Mouse (Mus musculus) liver, embryonic 15.5 days (tissue): ENCODE measurements around the gene Hint1. TPM values are rescaled to one million over a fixed set of nuclear protein-coding genes. Genes with fewer than 3 reads are reported as not detected.
"Not testable (repeated sequence)": the region's sequence is repeated elsewhere in the genome, so short reads cannot be mapped to it uniquely, and the experiment has no call there.

Experiments
- ATAC-seq: fragments of 200-750 bp; cut with Nextera tagmentation; 2 replicates; pipeline ENCODE4 v1.8.0; 2017; ENCODE audit warnings: moderate number of reproducible peaks, mild to moderate bottlenecking, moderate library complexity; ENCODE audit not compliant: insufficient read depth
- H3K27ac ChIP-seq: fragments of 300-500 bp; sonication (generic); replicated peaks from 2 replicates; pipeline ENCODE4 v1.5.1; 2015; ENCODE audit warnings: mild to moderate bottlenecking, inconsistent platforms
- H3K27me3 ChIP-seq: fragments of 300-500 bp; sonication (generic); 2 replicates; pipeline ENCODE4 v1.6.1; 2015; ENCODE audit warnings: mild to moderate bottlenecking, inconsistent platforms
- H3K36me3 ChIP-seq: fragments of 300-500 bp; sonication (generic); replicated peaks from 2 replicates; pipeline ENCODE4 v1.6.1; 2015; ENCODE audit warnings: moderate library complexity, mild to moderate bottlenecking, inconsistent platforms
- H3K4me1 ChIP-seq: fragments of 300-500 bp; sonication (generic); replicated peaks from 2 replicates; pipeline ENCODE4 v1.6.1; 2015; ENCODE audit warnings: inconsistent platforms
- H3K4me2 ChIP-seq: fragments of 300-500 bp; sonication (generic); 2 replicates; pipeline ENCODE4 v1.6.1; 2015; ENCODE audit warnings: moderate library complexity, mild to moderate bottlenecking, inconsistent platforms
- H3K4me3 ChIP-seq: fragments of 300-500 bp; sonication (generic); replicated peaks from 2 replicates; pipeline ENCODE4 v1.5.1; 2015; ENCODE audit warnings: mild to moderate bottlenecking, inconsistent platforms
- H3K9ac ChIP-seq: fragments of 300-500 bp; sonication (generic); 2 replicates; pipeline ENCODE4 v1.6.1; 2015; ENCODE audit warnings: moderate library complexity, mild to moderate bottlenecking, inconsistent platforms
- H3K9me3 ChIP-seq: fragments of 300-500 bp; sonication (generic); replicated peaks from 2 replicates; pipeline ENCODE4 v1.6.1; 2016; ENCODE audit warnings: inconsistent platforms
- WGBS: fragments of 180-500 bp; shearing (Covaris S2); methylation state at CpG from one replicate; pipeline ENCODE4 v1.1.7; 2015; ENCODE audit warnings: mixed read lengths; ENCODE audit not compliant: insufficient replicate concordance; 5-methylcytosine and 5-hydroxymethylcytosine counted together
- polyA plus RNA-seq: library from polyadenylated mRNA; unstranded; fragments of >200 nt; fragmentation: Nextera tagmentation; extraction: Ambion mirVana; gene quantifications from 2 replicates; pipeline ENCODE4 v1.2.1, GENCODE M21; 2015

Hint1 gene
- polyA plus RNA-seq, 1 experiment from 2014 or later: 377 TPM

- Histone ChIP-seq H3K9me3 (no peaks in the 10 kb centered on the region), H3K27ac (no peak overlapping the region), H3K27me3 (no peaks in the 10 kb centered on the region), H3K9ac (no peak overlapping the region), H3K4me1 (peaks cover 30% of the 10 kb centered on the region), H3K36me3 (no peaks in the 10 kb centered on the region), H3K4me2 (no peak overlapping the region), H3K4me3 (no peak overlapping the region)
- no peak for ATAC-seq
- 30% methylated on average over 10 of the region's 10 CpGs for WGBS
These were observed 13.7 kb downstream of the Hint1 start for GRCm38 (mm10) chr11:54879922-54880321.

- Histone ChIP-seq H3K27ac (no peak overlapping the region; the same call in 1 of the 2 replicates), H3K9me3 (no peaks in the 10 kb centered on the region), H3K36me3 (no peaks in the 10 kb centered on the region), H3K4me1 (peaks cover 34% of the 10 kb centered on the region), H3K27me3 (no peaks in the 10 kb centered on the region), H3K4me2 (no peak overlapping the region), H3K4me3 (no peak overlapping the region), H3K9ac (no peak overlapping the region)
- ATAC-seq: peak; percentile 62; the same call in 1 of the 2 replicates
- 39% methylated on average over 2 of the region's 2 CpGs for WGBS
These were observed 14.9 kb downstream of the Hint1 start for GRCm38 (mm10) chr11:54881051-54881474.

- WGBS: 41% methylated on average over 8 of the region's 8 CpGs
- H3K4me2 ChIP-seq: no peak overlapping the region
- no peak for ATAC-seq
- H3K27me3 ChIP-seq: no peaks in the 10 kb centered on the region
- no peak overlapping the region for H3K27ac ChIP-seq
- no peak overlapping the region for H3K4me3 ChIP-seq
- H3K9ac ChIP-seq: no peak overlapping the region
- no peaks in the 10 kb centered on the region for H3K9me3 ChIP-seq
- H3K4me1 ChIP-seq: peaks cover 34% of the 10 kb centered on the region
- H3K36me3 ChIP-seq: no peaks in the 10 kb centered on the region
These were observed 16.5 kb downstream of the Hint1 start for GRCm38 (mm10) chr11:54882671-54883070.

- Histone ChIP-seq H3K27me3 (no peaks in the 10 kb centered on the region), H3K9ac (no peak overlapping the region), H3K9me3 (no peaks in the 10 kb centered on the region), H3K27ac (peak overlapping the region; percentile 53), H3K4me3 (no peak overlapping the region), H3K4me2 (no peak overlapping the region; the same call in 1 of the 2 replicates), H3K36me3 (no peaks in the 10 kb centered on the region), H3K4me1 (peaks cover 34% of the 10 kb centered on the region)
- 37% methylated on average over 5 of the region's 5 CpGs for WGBS
- ATAC-seq: no peak
These were observed 18.1 kb downstream of the Hint1 start for GRCm38 (mm10) chr11:54884197-54884828.

- 19% methylated on average over 5 of the region's 5 CpGs for WGBS
- H3K9me3 ChIP-seq: no peaks in the 10 kb centered on the region
- no peaks in the 10 kb centered on the region for H3K36me3 ChIP-seq
- peaks cover 29% of the 10 kb centered on the region for H3K4me1 ChIP-seq
- H3K9ac ChIP-seq: no peak overlapping the region
- no peak overlapping the region for H3K4me3 ChIP-seq
- H3K27me3 ChIP-seq: no peaks in the 10 kb centered on the region
- peak; percentile 62 for ATAC-seq
- H3K27ac ChIP-seq: no peak overlapping the region; the same call in none of the 2 replicates
- no peak overlapping the region; the same call in 1 of the 2 replicates for H3K4me2 ChIP-seq
These were observed 18.8 kb downstream of the Hint1 start for GRCm38 (mm10) chr11:54884937-54885336.

- H3K4me1 ChIP-seq: peaks cover 26% of the 10 kb centered on the region
- no peak overlapping the region; the same call in 1 of the 2 replicates for H3K27ac ChIP-seq
- no peaks in the 10 kb centered on the region for H3K36me3 ChIP-seq
- H3K9ac ChIP-seq: no peak overlapping the region
- no peaks in the 10 kb centered on the region for H3K27me3 ChIP-seq
- no peak overlapping the region for H3K4me2 ChIP-seq
- H3K4me3 ChIP-seq: no peak overlapping the region
- ATAC-seq: no peak
- WGBS: 70% methylated on average over 2 of the region's 2 CpGs
- H3K9me3 ChIP-seq: no peaks in the 10 kb centered on the region
These were observed 19.2 kb downstream of the Hint1 start for GRCm38 (mm10) chr11:54885406-54885805.

GRCm38 (mm10) chr11:54887927-54888326 lies 21.7 kb downstream of the Hint1 start:
- peaks cover 9% of the 10 kb centered on the region for H3K4me1 ChIP-seq
- ATAC-seq: no peak
- no peak overlapping the region for H3K4me3 ChIP-seq
- no peaks in the 10 kb centered on the region for H3K27me3 ChIP-seq
- H3K9ac ChIP-seq: no peak overlapping the region
- H3K9me3 ChIP-seq: no peaks in the 10 kb centered on the region
- H3K4me2 ChIP-seq: no peak overlapping the region
- H3K36me3 ChIP-seq: no peaks in the 10 kb centered on the region
- 49% methylated on average over 6 of the region's 6 CpGs for WGBS
- H3K27ac ChIP-seq: no peak overlapping the region

GRCm38 (mm10) chr11:54891341-54891740 lies 25.2 kb downstream of the Hint1 start:
- Histone ChIP-seq H3K4me1 (no peaks in the 10 kb centered on the region; the same call in 1 of the 2 replicates), H3K36me3 (no peaks in the 10 kb centered on the region), H3K27ac (no peak overlapping the region), H3K4me2 (no peak overlapping the region), H3K9ac (no peak overlapping the region), H3K4me3 (no peak overlapping the region), H3K9me3 (no peaks in the 10 kb centered on the region), H3K27me3 (no peaks in the 10 kb centered on the region)
- WGBS: 58% methylated on average over 5 of the region's 5 CpGs
- ATAC-seq: no peak

GRCm38 (mm10) chr11:54892091-54892490 lies 25.9 kb downstream of the Hint1 start:
- H3K27me3 ChIP-seq: no peaks in the 10 kb centered on the region

GRCm38 (mm10) chr11:54894589-54894988 lies 28.4 kb downstream of the Hint1 start:
- no peak overlapping the region for H3K9ac ChIP-seq
- H3K36me3 ChIP-seq: no peaks in the 10 kb centered on the region
- H3K4me3 ChIP-seq: no peak overlapping the region
- H3K27me3 ChIP-seq: no peaks in the 10 kb centered on the region
- no peak overlapping the region for H3K4me2 ChIP-seq
- WGBS: 70% methylated on average over 9 of the region's 9 CpGs
- H3K9me3 ChIP-seq: no peaks in the 10 kb centered on the region
- ATAC-seq: no peak
- H3K27ac ChIP-seq: no peak overlapping the region
- no peaks in the 10 kb centered on the region; the same call in 1 of the 2 replicates for H3K4me1 ChIP-seq

More at GRCm38 (mm10) chr11:54892091-54892490, 25.9 kb downstream of the Hint1 start:
- no peak overlapping the region for H3K4me2 ChIP-seq
- H3K9ac ChIP-seq: no peak overlapping the region
- H3K9me3 ChIP-seq: no peaks in the 10 kb centered on the region
- no peak overlapping the region for H3K4me3 ChIP-seq
- H3K36me3 ChIP-seq: no peaks in the 10 kb centered on the region
- no peak overlapping the region for H3K27ac ChIP-seq
- WGBS: 58% methylated on average over 7 of the region's 7 CpGs
- no peak for ATAC-seq
- no peaks in the 10 kb centered on the region; the same call in 1 of the 2 replicates for H3K4me1 ChIP-seq

GRCm38 (mm10) chr11:54896646-54897045 lies 30.5 kb downstream of the Hint1 start:
- not testable (repeated sequence) for ATAC-seq, H3K27me3 ChIP-seq, H3K27ac ChIP-seq, H3K9ac ChIP-seq, H3K4me1 ChIP-seq, H3K9me3 ChIP-seq, H3K36me3 ChIP-seq, H3K4me2 ChIP-seq, H3K4me3 ChIP-seq
- WGBS: 64% methylated on average over 3 of the region's 3 CpGs

GRCm38 (mm10) chr11:54897470-54897869 lies 31.3 kb downstream of the Hint1 start:
- no peaks in the 10 kb centered on the region for H3K9me3 ChIP-seq
- no peaks in the 10 kb centered on the region for H3K36me3 ChIP-seq
- no peak overlapping the region for H3K4me3 ChIP-seq
- H3K9ac ChIP-seq: no peak overlapping the region
- peaks cover 4% of the 10 kb centered on the region for H3K27me3 ChIP-seq
- 69% methylated on average over 5 of the region's 5 CpGs for WGBS
- no peaks in the 10 kb centered on the region for H3K4me1 ChIP-seq
- no peak overlapping the region for H3K27ac ChIP-seq
- no peak for ATAC-seq
- no peak overlapping the region for H3K4me2 ChIP-seq
